Mouse (Mus musculus) erythroblast, embryonic 14.5 days (primary cell): Measurements from ENCODE around the gene Pkd1l2. TPM values are rescaled to one million over a fixed set of nuclear protein-coding genes. Genes with fewer than 3 reads are reported as not detected.

ENCODE experiments used
- H3K27me3 ChIP-seq: 2 replicates; pipeline ENCODE4 v1.6.1; 2012; ENCODE audit warnings: inconsistent platforms; ENCODE audit not compliant: control insufficient read depth
- H3K36me3 ChIP-seq: 2 replicates; pipeline ENCODE4 v1.6.1; 2012; ENCODE audit warnings: mild to moderate bottlenecking, inconsistent platforms; ENCODE audit not compliant: control insufficient read depth
- H3K4me1 ChIP-seq: 2 replicates; pipeline ENCODE4 v1.6.1; 2012; ENCODE audit warnings: inconsistent platforms; ENCODE audit not compliant: control insufficient read depth
- H3K4me3 ChIP-seq: replicated peaks from 2 replicates; pipeline ENCODE3; 2012; ENCODE audit warnings: moderate library complexity, mild to moderate bottlenecking, inconsistent platforms
- H3K9me3 ChIP-seq: 2 replicates; pipeline ENCODE4 v1.6.1; 2012; ENCODE audit warnings: low read length, inconsistent platforms, mixed read lengths; ENCODE audit not compliant: control insufficient read depth
- GATA1 ChIP-seq: IDR thresholded peaks from 2 replicates; pipeline ENCODE4 v1.6.1; 2012; ENCODE audit warnings: low read length, inconsistent platforms, mixed read lengths
- TAL1 ChIP-seq: IDR thresholded peaks from 3 replicates; pipeline ENCODE4 v1.6.1; 2012; ENCODE audit warnings: low read length, inconsistent platforms, mixed read lengths
- polyA plus RNA-seq: library from polyadenylated mRNA; stranded (reverse); fragments of >175 nt; gene quantifications from 2 replicates; pipeline ENCODE4 v1.2.3, GENCODE M21; 2012

The Pkd1l2 gene
- polyA plus RNA-seq, 1 experiment: not detected

- Histone ChIP-seq H3K4me3 (no peak overlapping the region), H3K36me3 (no peaks in the 10 kb centered on the region; the same call in 1 of the 2 replicates), H3K4me1 (peaks cover 22% of the 10 kb centered on the region), H3K27me3 (no peaks in the 10 kb centered on the region), H3K9me3 (no peaks in the 10 kb centered on the region)
- no peak for TF ChIP-seq GATA1
- no peak for TF ChIP-seq TAL1
Observed at GRCm38 (mm10) chr8:117115094-117115493, 32.8 kb upstream of the Pkd1l2 start.

GRCm38 (mm10) chr8:117112261-117112660, 30.0 kb upstream of the Pkd1l2 start:
- no peak for TF ChIP-seq GATA1
- no peak for TF ChIP-seq TAL1
- Histone ChIP-seq H3K4me1 (peaks cover 24% of the 10 kb centered on the region), H3K9me3 (peaks cover 9% of the 10 kb centered on the region), H3K27me3 (no peaks in the 10 kb centered on the region; the same call in 1 of the 2 replicates), H3K36me3 (peaks cover 6% of the 10 kb centered on the region), H3K4me3 (no peak overlapping the region)

GRCm38 (mm10) chr8:117111641-117112040, 29.4 kb upstream of the Pkd1l2 start:
- peaks cover 6% of the 10 kb centered on the region for H3K36me3 ChIP-seq
- H3K4me3 ChIP-seq: no peak overlapping the region
- no peak for TF ChIP-seq TAL1
- TF ChIP-seq GATA1: no peak
- peaks cover 24% of the 10 kb centered on the region for H3K4me1 ChIP-seq
- H3K27me3 ChIP-seq: no peaks in the 10 kb centered on the region; the same call in 1 of the 2 replicates
- H3K9me3 ChIP-seq: peaks cover 9% of the 10 kb centered on the region

- Histone ChIP-seq H3K4me3 (no peak overlapping the region), H3K36me3 (peaks cover 6% of the 10 kb centered on the region), H3K4me1 (peaks cover 8% of the 10 kb centered on the region), H3K9me3 (peaks cover 9% of the 10 kb centered on the region), H3K27me3 (no peaks in the 10 kb centered on the region; the same call in 1 of the 2 replicates)
- no peak for TF ChIP-seq GATA1
- no peak for TF ChIP-seq TAL1
Observed at GRCm38 (mm10) chr8:117109801-117110390, 27.6 kb upstream of the Pkd1l2 start.

GRCm38 (mm10) chr8:117109018-117109711, 26.9 kb upstream of the Pkd1l2 start:
- TF ChIP-seq GATA1: no peak
- TF ChIP-seq TAL1: no peak
- H3K27me3 ChIP-seq: no peaks in the 10 kb centered on the region; the same call in 1 of the 2 replicates
- H3K4me3 ChIP-seq: no peak overlapping the region
- peaks cover 6% of the 10 kb centered on the region for H3K36me3 ChIP-seq
- H3K9me3 ChIP-seq: peaks cover 9% of the 10 kb centered on the region
- H3K4me1 ChIP-seq: peaks cover 3% of the 10 kb centered on the region; the same call in 1 of the 2 replicates

- H3K4me3 ChIP-seq: no peak overlapping the region
- H3K4me1 ChIP-seq: peaks cover 3% of the 10 kb centered on the region; the same call in 1 of the 2 replicates
- no peak for TF ChIP-seq TAL1
- no peaks in the 10 kb centered on the region; the same call in 1 of the 2 replicates for H3K27me3 ChIP-seq
- H3K9me3 ChIP-seq: peaks cover 9% of the 10 kb centered on the region
- peaks cover 6% of the 10 kb centered on the region for H3K36me3 ChIP-seq
Observed at GRCm38 (mm10) chr8:117107533-117107932, 25.3 kb upstream of the Pkd1l2 start.

- Histone ChIP-seq H3K9me3 (peaks cover 6% of the 10 kb centered on the region), H3K4me1 (peaks cover 6% of the 10 kb centered on the region), H3K4me3 (no peak overlapping the region), H3K36me3 (no peaks in the 10 kb centered on the region; the same call in 1 of the 2 replicates), H3K27me3 (no peaks in the 10 kb centered on the region)
- TF ChIP-seq GATA1 (no peak), TAL1 (no peak)
Observed at GRCm38 (mm10) chr8:117097564-117098191, 15.4 kb upstream of the Pkd1l2 start.

GRCm38 (mm10) chr8:117097051-117097563, 14.9 kb upstream of the Pkd1l2 start:
- H3K27me3 ChIP-seq: no peaks in the 10 kb centered on the region
- H3K36me3 ChIP-seq: no peaks in the 10 kb centered on the region; the same call in 1 of the 2 replicates
- H3K9me3 ChIP-seq: peaks cover 6% of the 10 kb centered on the region
- H3K4me1 ChIP-seq: peaks cover 6% of the 10 kb centered on the region
- TF ChIP-seq TAL1 (no peak), GATA1 (no peak)
- no peak overlapping the region for H3K4me3 ChIP-seq

- Histone ChIP-seq H3K4me1 (peaks cover 10% of the 10 kb centered on the region), H3K27me3 (no peaks in the 10 kb centered on the region), H3K9me3 (peaks cover 6% of the 10 kb centered on the region), H3K4me3 (peak within 1 kb of the TSS; percentile 10), H3K36me3 (no peaks in the 10 kb centered on the region; the same call in 1 of the 2 replicates)
- no peak for TF ChIP-seq GATA1
- TF ChIP-seq TAL1: no peak
Observed at GRCm38 (mm10) chr8:117095647-117096046, 13.4 kb upstream of the Pkd1l2 start, which contains the start of gene Bco1. Bco1 (plus strand) TSS chr8:117095854.
